Mouse (Mus musculus): Measurements from ENCODE around the gene Anxa9.

GRCm38 (mm10) chr3:95250361-95250760 is 56.6 kb downstream of the Anxa9 start:
- no peak for TF ChIP-seq UBTF (IDR thresholded peaks at IDR 0.05; ENCODE audit: low read depth, low read length)
- TF ChIP-seq CTCF (conservative IDR thresholded peaks at IDR 0.05 in 1 of 2, IDR thresholded peaks at IDR 0.05 in 1 of 2; ENCODE audit: low read depth in 2 of 2, low read length in 2 of 2) = no peak
- TF ChIP-seq TCF12 (IDR thresholded peaks at IDR 0.05; ENCODE audit: low read depth, low read length) = no peak
- TF ChIP-seq ZNF384 (IDR thresholded peaks at IDR 0.05; ENCODE audit: low read depth, low read length) = no peak
- no peak for TF ChIP-seq HCFC1 (IDR thresholded peaks at IDR 0.05; ENCODE audit: low read depth, low read length)
- TF ChIP-seq EP300 (IDR thresholded peaks at IDR 0.05; ENCODE audit: low read length) = no peak
- no peak for TF ChIP-seq ETS1 (conservative IDR thresholded peaks at IDR 0.05; ENCODE audit: low read depth, low read length)
- no peak for TF ChIP-seq POLR2A (IDR thresholded peaks at IDR 0.05; ENCODE audit: low read depth, low read length)
- TF ChIP-seq IRF4 (IDR thresholded peaks at IDR 0.05; ENCODE audit: low read depth, low read length) = no peak
- TF ChIP-seq ZC3H11A (IDR thresholded peaks at IDR 0.05; ENCODE audit: low read depth, low read length) = no peak
- no peak for TF ChIP-seq RAD21 (IDR thresholded peaks at IDR 0.05; ENCODE audit: low read depth, low read length)
- no peak for TF ChIP-seq BHLHE40 (IDR thresholded peaks at IDR 0.05; ENCODE audit: low read depth, low read length)
- no peak for TF ChIP-seq MAX (IDR thresholded peaks at IDR 0.05; ENCODE audit: low read length)
- TF ChIP-seq CHD2 (IDR thresholded peaks at IDR 0.05; ENCODE audit: low read length) = no peak

Data from CH12.LX (cell line).